In genomic region chr3:120729671-120730070, GRCm38 (mm10) we compare ENCODE assay signal across 10 mouse cellular contexts.
DNase-seq lines count a peak whose midpoint lies in the region; ATAC-seq lines count a peak whose summit lies in the region.
"Had no signal": no experiment of that assay in that cellular context is flagged by ENCODE, and none has a peak within 500 bp of the region (broad histone marks: within the 10 kb centered on the region; RNA-seq: fewer than 3 reads in every experiment).

No protein-coding gene starts in this region.

- H3K9ac ChIP-seq in forebrain, embryonic 13.5 days, result no peak overlapping the region
- no peak overlapping the region for H3K9ac ChIP-seq in hindbrain, embryonic 13.5 days
- H3K9ac ChIP-seq: limb, embryonic 13.5 days; stomach, embryonic 15.5 days had no signal

- no peaks in the 10 kb centered on the region for H3K9me3 ChIP-seq in forebrain, embryonic 13.5 days (replicated peaks)
- H3K9me3 ChIP-seq in hindbrain, embryonic 13.5 days, result no peaks in the 10 kb centered on the region
- no peaks in the 10 kb centered on the region for H3K9me3 ChIP-seq in midbrain, embryonic 10.5 days (replicated peaks)
- H3K9me3 ChIP-seq: limb, embryonic 13.5 days; stomach, embryonic 15.5 days had no signal

- H3K27me3 ChIP-seq in forebrain, embryonic 13.5 days, result no peaks in the 10 kb centered on the region
- no peaks in the 10 kb centered on the region for H3K27me3 ChIP-seq in hindbrain, embryonic 13.5 days
- no peaks in the 10 kb centered on the region for H3K27me3 ChIP-seq in midbrain, embryonic 10.5 days (ENCODE audit: low read depth, poor library complexity, severe bottlenecking)
- H3K27me3 ChIP-seq: limb, embryonic 13.5 days; stomach, embryonic 15.5 days had no signal

- peaks cover 22% of the 10 kb centered on the region for H3K4me1 ChIP-seq in forebrain, embryonic 13.5 days
- H3K4me1 ChIP-seq in hindbrain, embryonic 13.5 days (replicated peaks), result peaks cover 17% of the 10 kb centered on the region
- peaks cover 12% of the 10 kb centered on the region for H3K4me1 ChIP-seq in midbrain, embryonic 10.5 days
- H3K4me1 ChIP-seq: limb, embryonic 13.5 days; stomach, embryonic 15.5 days had no signal

- no peaks in the 10 kb centered on the region for H3K36me3 ChIP-seq in forebrain, embryonic 13.5 days (ENCODE audit: poor library complexity, severe bottlenecking)
- no peaks in the 10 kb centered on the region for H3K36me3 ChIP-seq in hindbrain, embryonic 13.5 days
- H3K36me3 ChIP-seq in midbrain, embryonic 10.5 days, result no peaks in the 10 kb centered on the region
- H3K36me3 ChIP-seq: limb, embryonic 13.5 days; stomach, embryonic 15.5 days had no signal

- ATAC-seq in forebrain, embryonic 13.5 days, result peak; percentile 91
- ATAC-seq in hindbrain, embryonic 13.5 days (ENCODE audit: low FRiP score), result peak; percentile 84

- 33% methylated on average over 5 of the region's 5 CpGs for WGBS in forebrain, embryonic 13.5 days
- 24% methylated on average over 5 of the region's 5 CpGs for WGBS in hindbrain, embryonic 13.5 days
- 53% methylated on average over 5 of the region's 5 CpGs for WGBS in midbrain, embryonic 10.5 days

- peak overlapping the region; percentile 3; the same call in 1 of the 2 replicates for H3K4me2 ChIP-seq in forebrain, embryonic 13.5 days
- peak overlapping the region; percentile 19 for H3K4me2 ChIP-seq in hindbrain, embryonic 13.5 days
- H3K4me2 ChIP-seq: limb, embryonic 13.5 days; stomach, embryonic 15.5 days had no signal

- no peak overlapping the region for H3K4me3 ChIP-seq in forebrain, embryonic 13.5 days
- H3K4me3 ChIP-seq in hindbrain, embryonic 13.5 days, result no peak overlapping the region
- no peak overlapping the region for H3K4me3 ChIP-seq in midbrain, embryonic 10.5 days
- H3K4me3 ChIP-seq: erythroblast, embryonic 14.5 days; limb, embryonic 13.5 days; stomach, embryonic 15.5 days had no signal

- peak; percentile 16 for DNase-seq in midbrain, embryonic 10.5 days (ENCODE audit: low spot score)
- DNase-seq in right cerebral cortex, postnatal 36 days (ENCODE audit: low spot score in 2 of 2), result peak; percentile 46 to 65
- no peak for DNase-seq in cerebellum, adult 18-20 months
- no peak for DNase-seq in Muller cell, postnatal 12 days (ENCODE audit: inconsistent ontology term)
- DNase-seq in cerebellum, postnatal 36 days, result no peak

- H3K27ac ChIP-seq in forebrain, embryonic 13.5 days, result peak overlapping the region; percentile 69
- H3K27ac ChIP-seq in hindbrain, embryonic 13.5 days, result peak overlapping the region; percentile 60
- H3K27ac ChIP-seq in midbrain, embryonic 10.5 days (replicated peaks), result 0 out of 2 replicates have a peak overlapping the region, but pooled peaks have one; percentile 38
- H3K27ac ChIP-seq: limb, embryonic 13.5 days; stomach, embryonic 15.5 days had no signal

Comparison
In these comparisons a context has a peak if more than half of its experiments do, and no peak if none do; other contexts are left out.
1. DNase-seq: peak in midbrain, embryonic 10.5 days (single experiment) and right cerebral cortex, postnatal 36 days (2 of 2); none in cerebellum, adult 18-20 months (0 of 2), Muller cell, postnatal 12 days (single experiment) and cerebellum, postnatal 36 days (0 of 2).
2. Peak in every context shown above with its lines, with median percentiles within 50 percentile points of each other: H3K27ac ChIP-seq.